Mouse (Mus musculus) G1E-ER4 (cell line): ENCODE measurements around the gene H2-DMb1. TPM values are rescaled to one million over a fixed set of nuclear protein-coding genes. Genes with fewer than 3 reads are reported as not detected.

Experiments
- GATA1 ChIP-seq: IDR thresholded peaks from one replicate; pipeline ENCODE4 v1.8.0; 2012; ENCODE audit warnings: low read length, inconsistent platforms
- polyA plus RNA-seq: library from polyadenylated mRNA; stranded (reverse); fragments of >175 nt; gene quantifications from 2 replicates; pipeline ENCODE4 v1.2.3, GENCODE M21; 2012

The H2-DMb1 gene
- polyA plus RNA-seq, 1 experiment, result 0.10 TPM

- no peak for TF ChIP-seq GATA1
Measured at GRCm38 (mm10) chr17:34170877-34171498, 18.1 kb downstream of the H2-DMb1 start.

GRCm38 (mm10) chr17:34172528-34172927, 19.7 kb downstream of the H2-DMb1 start:
- no peak for TF ChIP-seq GATA1

GRCm38 (mm10) chr17:34174075-34174474, 21.2 kb downstream of the H2-DMb1 start:
- no peak for TF ChIP-seq GATA1

GRCm38 (mm10) chr17:34177179-34177578, 24.3 kb downstream of the H2-DMb1 start:
- TF ChIP-seq GATA1, result no peak

- TF ChIP-seq GATA1, result no peak
Measured at GRCm38 (mm10) chr17:34179019-34179418, 26.1 kb downstream of the H2-DMb1 start.

- TF ChIP-seq GATA1, result no peak
Measured at GRCm38 (mm10) chr17:34179913-34180859, 27.3 kb downstream of the H2-DMb1 start.

- no peak for TF ChIP-seq GATA1
Measured at GRCm38 (mm10) chr17:34183564-34184219, 30.8 kb downstream of the H2-DMb1 start.

GRCm38 (mm10) chr17:34185526-34185925, 32.7 kb downstream of the H2-DMb1 start:
- no peak for TF ChIP-seq GATA1

- TF ChIP-seq GATA1, result no peak
Measured at GRCm38 (mm10) chr17:34186885-34187260, 34.0 kb downstream of the H2-DMb1 start.

GRCm38 (mm10) chr17:34187261-34187916, 34.5 kb downstream of the H2-DMb1 start, which contains the start of the genes Tap1 and Psmb9:
Tap1 (plus strand) TSS chr17:34187553.
Psmb9 (minus strand) TSS chr17:34187764.
- no peak for TF ChIP-seq GATA1

- no peak for TF ChIP-seq GATA1
Measured at GRCm38 (mm10) chr17:34188010-34188409, 35.1 kb downstream of the H2-DMb1 start.

- no peak for TF ChIP-seq GATA1
Measured at GRCm38 (mm10) chr17:34188986-34189385, 36.1 kb downstream of the H2-DMb1 start.

- TF ChIP-seq GATA1, result no peak
Measured at GRCm38 (mm10) chr17:34192852-34193251, 40.0 kb downstream of the H2-DMb1 start.

- no peak for TF ChIP-seq GATA1
Measured at GRCm38 (mm10) chr17:34193468-34193867, 40.6 kb downstream of the H2-DMb1 start.

- TF ChIP-seq GATA1, result no peak
Measured at GRCm38 (mm10) chr17:34194723-34195122, 41.9 kb downstream of the H2-DMb1 start.
